Mouse (Mus musculus) erythroblast, embryonic 14.5 days (primary cell): ENCODE data around the gene Emb.

Experiments used
- GATA1 ChIP-seq: IDR thresholded peaks from 2 replicates; pipeline ENCODE4 v1.6.1; 2012; ENCODE audit warnings: low read length, inconsistent platforms, mixed read lengths
- TAL1 ChIP-seq: IDR thresholded peaks from 3 replicates; pipeline ENCODE4 v1.6.1; 2012; ENCODE audit warnings: low read length, inconsistent platforms, mixed read lengths

GRCm38 (mm10) chr13:117225561-117225960 is 17.2 kb downstream of the Emb start:
- TF ChIP-seq TAL1 (no peak), GATA1 (no peak)
